ENCODE assay signal across 9 mouse cellular contexts in the genomic region with DNA sequence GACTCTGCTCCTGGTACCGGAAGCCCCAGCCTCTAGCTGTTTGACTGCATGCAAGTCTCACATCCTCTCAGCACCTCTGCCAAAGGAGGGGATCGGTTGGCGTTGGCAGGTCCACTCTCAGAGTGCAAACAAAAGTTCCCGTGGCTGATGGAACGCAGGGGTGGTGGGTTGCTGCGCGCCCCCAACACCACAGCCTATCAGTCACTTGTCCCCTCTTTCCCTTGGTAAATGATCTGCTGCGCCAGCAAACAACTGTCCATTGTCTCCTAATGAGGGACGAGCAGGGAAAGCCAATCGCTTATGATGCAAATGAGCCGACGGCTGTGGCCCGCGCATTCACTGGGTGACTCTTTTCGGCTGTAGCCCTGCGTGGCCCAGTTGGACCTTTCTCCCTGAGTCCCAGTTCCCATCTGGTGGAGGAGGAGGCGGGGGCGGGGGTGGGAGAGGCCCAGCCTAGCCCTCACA. TPM values are rescaled to one million over a fixed set of nuclear protein-coding genes. Genes with fewer than 3 reads are reported as not detected.
DNase-seq lines count a peak whose midpoint lies in the region; ATAC-seq lines count a peak whose summit lies in the region.
"Had no signal": no experiment of that assay in that cellular context is flagged by ENCODE, and none has a peak within 500 bp of the region (broad histone marks: within the 10 kb centered on the region; RNA-seq: fewer than 3 reads in every experiment).

No protein-coding gene starts in this region.

- H3K9ac ChIP-seq in embryonic facial prominence, embryonic 11.5 days (replicated peaks; ENCODE audit: low read length), result peak overlapping the region; percentile 50
- H3K9ac ChIP-seq in neural tube, embryonic 13.5 days, result peak overlapping the region; percentile 50

- peak overlapping the region; percentile 32 for H3K4me2 ChIP-seq in embryonic facial prominence, embryonic 11.5 days (ENCODE audit: low read depth, low read length)
- H3K4me2 ChIP-seq in neural tube, embryonic 13.5 days, result peak overlapping the region; percentile 45

- no peaks in the 10 kb centered on the region for H3K27me3 ChIP-seq in embryonic facial prominence, embryonic 11.5 days (ENCODE audit: control insufficient read depth, insufficient read depth, low read length)
- H3K27me3 ChIP-seq in neural tube, embryonic 13.5 days, result no peaks in the 10 kb centered on the region

- 3% methylated on average over 18 of the region's 18 CpGs for WGBS in embryonic facial prominence, embryonic 11.5 days
- 4% methylated on average over 18 of the region's 18 CpGs for WGBS in neural tube, embryonic 13.5 days

- intact Hi-C loops in left cerebral cortex, postnatal 4 days (cut with DNase I), result no loop called here
- intact Hi-C loops in left cerebral cortex, postnatal 10 days (cut with DNase I), result no loop called here
- intact Hi-C loops in left cerebral cortex, postnatal 14 days (cut with DNase I), result no loop called here

- peak; percentile 82 for DNase-seq in left cerebral cortex, postnatal 4 days
- no peak for DNase-seq in left cerebral cortex, postnatal 10 days (ENCODE audit: extremely low spot score in 1 of 2, low spot score in 2 of 2)
- peak; percentile 25 for DNase-seq in embryonic facial prominence, embryonic 11.5 days (ENCODE audit: low spot score)
- DNase-seq in layer of hippocampus, adult 9-11 months, result peak; percentile 34
- no peak for DNase-seq in urinary bladder, adult 2 months (ENCODE audit: low spot score)
- no peak for DNase-seq in left cerebral cortex, postnatal 14 days (ENCODE audit: low spot score in 2 of 2)
- no peak for DNase-seq in cerebellum, adult 9-11 months
- DNase-seq: right cerebral cortex, postnatal 14 days had no signal

- no peaks in the 10 kb centered on the region for H3K9me3 ChIP-seq in embryonic facial prominence, embryonic 11.5 days (replicated peaks; ENCODE audit: control insufficient read depth, low read length)
- H3K9me3 ChIP-seq in neural tube, embryonic 13.5 days, result no peaks in the 10 kb centered on the region

- H3K4me3 ChIP-seq in embryonic facial prominence, embryonic 11.5 days (ENCODE audit: low read depth, low read length), result 0 out of 2 replicates have a peak overlapping the region, but pooled peaks have one; percentile 3
- H3K4me3 ChIP-seq in neural tube, embryonic 13.5 days, result peak overlapping the region; percentile 17

- peak overlapping the region; percentile 41; the same call in 1 of the 2 replicates for H3K27ac ChIP-seq in embryonic facial prominence, embryonic 11.5 days (replicated peaks; ENCODE audit: low read depth, low read length)
- H3K27ac ChIP-seq in neural tube, embryonic 13.5 days (replicated peaks), result peak overlapping the region; percentile 90

- ATAC-seq in embryonic facial prominence, embryonic 11.5 days (replicated peaks; ENCODE audit: insufficient number of reproducible peaks, low FRiP score, low TSS enrichment, low read depth), result no peak
- ATAC-seq in neural tube, embryonic 13.5 days (ENCODE audit: low read depth), result peak; percentile 19; the same call in 1 of the 2 replicates

- H3K36me3 ChIP-seq in embryonic facial prominence, embryonic 11.5 days (replicated peaks; ENCODE audit: control insufficient read depth, insufficient read depth, low read depth, low read length), result no peaks in the 10 kb centered on the region
- H3K36me3 ChIP-seq in neural tube, embryonic 13.5 days, result no peaks in the 10 kb centered on the region

- peaks cover 2% of the 10 kb centered on the region; the same call in 1 of the 2 replicates for H3K4me1 ChIP-seq in embryonic facial prominence, embryonic 11.5 days (ENCODE audit: control insufficient read depth, insufficient read depth, low read length)
- peaks cover 40% of the 10 kb centered on the region for H3K4me1 ChIP-seq in neural tube, embryonic 13.5 days (replicated peaks)

RNA-seq across cellular contexts. Expression of a gene that starts 13.2 kb away (rescaled TPM):
- total RNA-seq in left cerebral cortex, postnatal 4 days (2021), result 100 to 1,000 TPM; 107 to 112 TPM
- total RNA-seq in left cerebral cortex, postnatal 10 days (2021), result 10 to 100 TPM; 50.3 to 54.3 TPM
- 20.9 and 24.6 TPM in 2 replicates for polyA plus RNA-seq in embryonic facial prominence, embryonic 11.5 days (2014; fragmentation: Nextera tagmentation; extraction: Ambion mirVana)
- 72.6 and 75.8 TPM in 2 replicates for polyA plus RNA-seq in neural tube, embryonic 13.5 days (2015; fragmentation: Nextera tagmentation; extraction: Ambion mirVana)
- polyA plus RNA-seq in urinary bladder, adult 2 months (2012; rRNA removed), result 172 and 197 TPM in 2 replicates
- total RNA-seq in left cerebral cortex, postnatal 14 days (2021), result 10 to 100 TPM; 36.4 to 44.8 TPM

RNA-seq across cellular contexts. Expression of a gene that starts 14.4 kb away (rescaled TPM):
- 10 to 100 TPM; 70.3 to 72.3 TPM for total RNA-seq in left cerebral cortex, postnatal 4 days (2021)
- total RNA-seq in left cerebral cortex, postnatal 10 days (2021), result 100 to 1,000 TPM; 111 to 115 TPM
- 9.4 and 10.2 TPM in 2 replicates for polyA plus RNA-seq in embryonic facial prominence, embryonic 11.5 days (2014; fragmentation: Nextera tagmentation; extraction: Ambion mirVana)
- 80.5 and 83.0 TPM in 2 replicates for polyA plus RNA-seq in neural tube, embryonic 13.5 days (2015; fragmentation: Nextera tagmentation; extraction: Ambion mirVana)
- 19.2 TPM in 2 replicates for polyA plus RNA-seq in urinary bladder, adult 2 months (2012; rRNA removed)
- 100 to 1,000 TPM; 148 to 154 TPM for total RNA-seq in left cerebral cortex, postnatal 14 days (2021)

RNA-seq across cellular contexts. Expression of a gene that starts 31.0 kb away (rescaled TPM):
- 1 to 10 TPM in 1 of 2 experiments, under 1 TPM in 1; 0.84 to 1.4 TPM for total RNA-seq in left cerebral cortex, postnatal 4 days (2021)
- total RNA-seq in left cerebral cortex, postnatal 10 days (2021), result 1 to 10 TPM; 1.8 to 2.8 TPM
- polyA plus RNA-seq in embryonic facial prominence, embryonic 11.5 days (2014; fragmentation: Nextera tagmentation; extraction: Ambion mirVana), result 2.4 and 2.7 TPM in 2 replicates
- polyA plus RNA-seq in neural tube, embryonic 13.5 days (2015; fragmentation: Nextera tagmentation; extraction: Ambion mirVana), result 3.6 and 3.8 TPM in 2 replicates
- 66.6 and 79.9 TPM in 2 replicates for polyA plus RNA-seq in urinary bladder, adult 2 months (2012; rRNA removed)
- total RNA-seq in left cerebral cortex, postnatal 14 days (2021), result 1 to 10 TPM in 1 of 2 experiments, under 1 TPM in 1; 0.97 to 2.6 TPM

RNA-seq across cellular contexts. Expression of a gene that starts 37.1 kb away (rescaled TPM):
- 10 to 100 TPM; 68.9 to 71.3 TPM for total RNA-seq in left cerebral cortex, postnatal 4 days (2021)
- total RNA-seq in left cerebral cortex, postnatal 10 days (2021), result 10 to 100 TPM; 49.9 to 58.1 TPM
- polyA plus RNA-seq in embryonic facial prominence, embryonic 11.5 days (2014; fragmentation: Nextera tagmentation; extraction: Ambion mirVana), result 432 and 435 TPM in 2 replicates
- 303 and 315 TPM in 2 replicates for polyA plus RNA-seq in neural tube, embryonic 13.5 days (2015; fragmentation: Nextera tagmentation; extraction: Ambion mirVana)
- polyA plus RNA-seq in urinary bladder, adult 2 months (2012; rRNA removed), result 932 and 1,046 TPM in 2 replicates
- 10 to 100 TPM; 41.0 to 43.6 TPM for total RNA-seq in left cerebral cortex, postnatal 14 days (2021)

RNA-seq across cellular contexts. Expression of a gene that starts 54.1 kb away (rescaled TPM):
- 1 to 10 TPM; 1.2 to 2.4 TPM for total RNA-seq in left cerebral cortex, postnatal 4 days (2021)
- total RNA-seq in left cerebral cortex, postnatal 10 days (2021), result 1 to 10 TPM; 3.4 TPM
- 3.5 and 3.9 TPM in 2 replicates for polyA plus RNA-seq in embryonic facial prominence, embryonic 11.5 days (2014; fragmentation: Nextera tagmentation; extraction: Ambion mirVana)
- polyA plus RNA-seq in neural tube, embryonic 13.5 days (2015; fragmentation: Nextera tagmentation; extraction: Ambion mirVana), result 3.3 and 4.3 TPM in 2 replicates
- polyA plus RNA-seq in urinary bladder, adult 2 months (2012; rRNA removed), result 21.1 and 28.2 TPM in 2 replicates
- 1 to 10 TPM; 2.8 to 5.7 TPM for total RNA-seq in left cerebral cortex, postnatal 14 days (2021)

Comparison
In these comparisons a context has a peak if more than half of its experiments do, and no peak if none do; other contexts are left out.
1. DNase-seq: peak in left cerebral cortex, postnatal 4 days (single experiment), embryonic facial prominence, embryonic 11.5 days (single experiment) and layer of hippocampus, adult 9-11 months (single experiment); none in left cerebral cortex, postnatal 10 days (0 of 2), urinary bladder, adult 2 months (single experiment), left cerebral cortex, postnatal 14 days (0 of 2) and cerebellum, adult 9-11 months (single experiment).